8 mouse cellular contexts compared by ENCODE assay signal in the genomic region with DNA sequence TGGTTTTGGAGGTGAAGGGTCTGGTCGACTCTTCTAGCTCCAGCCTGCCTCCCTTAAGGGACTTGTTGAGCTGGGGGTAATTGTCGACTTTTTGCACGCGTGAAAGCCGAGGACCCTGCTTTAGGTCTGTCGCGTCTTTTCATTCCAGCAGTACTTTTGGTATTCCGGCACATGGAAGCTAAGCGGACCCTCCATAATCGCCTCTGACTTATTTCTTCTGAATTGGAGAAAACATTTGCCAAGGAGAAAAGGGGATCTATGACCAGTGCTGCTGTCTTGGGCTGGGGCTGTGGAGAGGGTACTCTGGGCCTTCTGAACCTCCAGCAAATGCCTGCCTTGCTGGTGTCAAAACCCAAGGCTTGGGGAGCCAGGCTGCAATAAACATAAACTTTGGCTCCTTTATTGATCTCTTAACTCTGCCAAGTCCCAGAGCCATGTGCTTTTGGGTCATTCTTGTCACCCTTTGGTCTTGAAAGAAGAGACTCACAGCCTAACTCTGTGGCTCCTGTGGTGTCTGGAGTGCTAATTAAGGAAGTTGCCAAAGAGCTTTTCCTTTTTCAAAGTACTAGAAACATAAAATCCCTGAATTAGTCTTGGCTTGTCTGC. TPM values are rescaled to one million over a fixed set of nuclear protein-coding genes. Genes with fewer than 3 reads are reported as not detected.
DNase-seq lines count a peak whose midpoint lies in the region; ATAC-seq and TF ChIP-seq lines count a peak whose summit lies in the region.

No protein-coding gene starts in this region.

- H3K4me2 ChIP-seq in embryonic facial prominence, embryonic 13.5 days = peak overlapping the region; percentile 71
- peak overlapping the region; percentile 69 for H3K4me2 ChIP-seq in midbrain, embryonic 12.5 days (replicated peaks)

- no peaks in the 10 kb centered on the region for H3K36me3 ChIP-seq in spleen, adult 2 months (ENCODE audit: control insufficient read depth, insufficient read depth, low read length)
- peaks cover 4% of the 10 kb centered on the region; the same call in 1 of the 2 replicates for H3K36me3 ChIP-seq in embryonic facial prominence, embryonic 13.5 days
- H3K36me3 ChIP-seq in midbrain, embryonic 12.5 days = no peaks in the 10 kb centered on the region

- peak overlapping the region; percentile 92 for H3K27ac ChIP-seq in spleen, adult 2 months (ENCODE audit: insufficient read depth, low read length)
- peak overlapping the region; percentile 92 for H3K27ac ChIP-seq in embryonic facial prominence, embryonic 13.5 days
- H3K27ac ChIP-seq in midbrain, embryonic 12.5 days (replicated peaks) = peak overlapping the region; percentile 92

- no peak for DNase-seq in spleen, adult 2 months (ENCODE audit: low read depth in 1 of 2, low spot score in 2 of 2)
- DNase-seq in spleen, adult 18-20 months = no peak
- DNase-seq in induced T-regulatory cell, adult 2 months (ENCODE audit: low read depth) = peak; percentile 42
- DNase-seq in urinary bladder, postnatal 25 days (ENCODE audit: low spot score) = no peak
- DNase-seq in adrenal gland, adult 18-20 months (ENCODE audit: low spot score in 2 of 2) = no peak

- H3K4me1 ChIP-seq in spleen, adult 2 months (ENCODE audit: control insufficient read depth, insufficient read depth, insufficient read length) = peaks cover 18% of the 10 kb centered on the region; the same call in 1 of the 2 replicates
- H3K4me1 ChIP-seq in embryonic facial prominence, embryonic 13.5 days = peaks cover 14% of the 10 kb centered on the region
- peaks cover 11% of the 10 kb centered on the region for H3K4me1 ChIP-seq in midbrain, embryonic 12.5 days

- H3K9me3 ChIP-seq in embryonic facial prominence, embryonic 13.5 days = no peaks in the 10 kb centered on the region
- H3K9me3 ChIP-seq in midbrain, embryonic 12.5 days = no peaks in the 10 kb centered on the region

- peak overlapping the region; percentile 92 for H3K4me3 ChIP-seq in spleen, adult 2 months (ENCODE audit: extremely low read depth, insufficient read depth, insufficient read length)
- H3K4me3 ChIP-seq in embryonic facial prominence, embryonic 13.5 days = peak overlapping the region; percentile 74
- peak overlapping the region; percentile 86 for H3K4me3 ChIP-seq in midbrain, embryonic 12.5 days

- TF ChIP-seq POLR2A in spleen, adult 2 months (IDR thresholded peaks at IDR 0.05; ENCODE audit: low read depth, low read length) = no peak

- no peak for ATAC-seq in embryonic facial prominence, embryonic 13.5 days (ENCODE audit: insufficient number of reproducible peaks, insufficient read depth, low FRiP score, low TSS enrichment, low read depth)
- ATAC-seq in midbrain, embryonic 12.5 days (ENCODE audit: low FRiP score, low read depth) = no peak
- no peak for ATAC-seq in frontal cortex, adult (ENCODE audit: low TSS enrichment)

- TF ChIP-seq CTCF in spleen, adult 2 months (IDR thresholded peaks at IDR 0.05; ENCODE audit: extremely low read depth, insufficient read depth, insufficient read length, insufficient replicate concordance) = no peak

- H3K27me3 ChIP-seq in spleen, adult 2 months (ENCODE audit: control insufficient read depth, insufficient read depth, low read length) = no peaks in the 10 kb centered on the region
- no peaks in the 10 kb centered on the region for H3K27me3 ChIP-seq in embryonic facial prominence, embryonic 13.5 days
- H3K27me3 ChIP-seq in midbrain, embryonic 12.5 days = no peaks in the 10 kb centered on the region

- H3K9ac ChIP-seq in embryonic facial prominence, embryonic 13.5 days = peak overlapping the region; percentile 82
- peak overlapping the region; percentile 84 for H3K9ac ChIP-seq in midbrain, embryonic 12.5 days (replicated peaks)

- 6% methylated on average over 10 of the region's 10 CpGs for WGBS in spleen, adult 2 months
- 4% methylated on average over 10 of the region's 10 CpGs for WGBS in embryonic facial prominence, embryonic 13.5 days
- 6% methylated on average over 10 of the region's 10 CpGs for WGBS in midbrain, embryonic 12.5 days

RNA-seq across cellular contexts. Expression of a gene that starts 0.7 kb away (rescaled TPM):
- not detected in 2 replicates for polyA plus RNA-seq in spleen, adult 2 months (2012; rRNA removed)
- polyA plus RNA-seq in embryonic facial prominence, embryonic 13.5 days (2015; fragmentation: Nextera tagmentation; extraction: Ambion mirVana) = 2.1 TPM in 1 of 2 replicates, not detected in the other
- 2.6 and 3.3 TPM in 2 replicates for polyA plus RNA-seq in midbrain, embryonic 12.5 days (2016; fragmentation: Nextera tagmentation; extraction: Ambion mirVana)
- total RNA-seq in adrenal gland, adult 18-20 months (2021) = 1 to 10 TPM; 1.1 to 1.4 TPM

RNA-seq across cellular contexts. Expression of a gene that starts 0.8 kb away (rescaled TPM):
- 3.1 and 3.5 TPM in 2 replicates for polyA plus RNA-seq in spleen, adult 2 months (2012; rRNA removed)
- polyA plus RNA-seq in embryonic facial prominence, embryonic 13.5 days (2015; fragmentation: Nextera tagmentation; extraction: Ambion mirVana) = 5.7 and 6.0 TPM in 2 replicates
- 12.7 and 13.5 TPM in 2 replicates for polyA plus RNA-seq in midbrain, embryonic 12.5 days (2016; fragmentation: Nextera tagmentation; extraction: Ambion mirVana)
- total RNA-seq in adrenal gland, adult 18-20 months (2021) = 10 to 100 TPM; 15.1 to 25.1 TPM

RNA-seq across cellular contexts. Expression of a gene that starts 13.0 kb away (rescaled TPM):
- 63.8 and 73.2 TPM in 2 replicates for polyA plus RNA-seq in spleen, adult 2 months (2012; rRNA removed)
- 55.4 and 57.6 TPM in 2 replicates for polyA plus RNA-seq in embryonic facial prominence, embryonic 13.5 days (2015; fragmentation: Nextera tagmentation; extraction: Ambion mirVana)
- 66.0 and 70.2 TPM in 2 replicates for polyA plus RNA-seq in midbrain, embryonic 12.5 days (2016; fragmentation: Nextera tagmentation; extraction: Ambion mirVana)
- 10 to 100 TPM; 63.9 to 94.4 TPM for total RNA-seq in adrenal gland, adult 18-20 months (2021)

RNA-seq across cellular contexts. Expression of a gene that starts 23.3 kb away (rescaled TPM):
- polyA plus RNA-seq in spleen, adult 2 months (2012; rRNA removed) = 8.2 and 8.3 TPM in 2 replicates
- 6.0 and 8.3 TPM in 2 replicates for polyA plus RNA-seq in embryonic facial prominence, embryonic 13.5 days (2015; fragmentation: Nextera tagmentation; extraction: Ambion mirVana)
- polyA plus RNA-seq in midbrain, embryonic 12.5 days (2016; fragmentation: Nextera tagmentation; extraction: Ambion mirVana) = 5.7 and 7.5 TPM in 2 replicates
- total RNA-seq in adrenal gland, adult 18-20 months (2021) = 1 to 10 TPM; 3.7 to 3.8 TPM

RNA-seq across cellular contexts. Expression of a gene that starts 23.4 kb away (rescaled TPM):
- polyA plus RNA-seq in spleen, adult 2 months (2012; rRNA removed) = 9.4 and 9.5 TPM in 2 replicates
- polyA plus RNA-seq in embryonic facial prominence, embryonic 13.5 days (2015; fragmentation: Nextera tagmentation; extraction: Ambion mirVana) = 39.7 and 41.9 TPM in 2 replicates
- polyA plus RNA-seq in midbrain, embryonic 12.5 days (2016; fragmentation: Nextera tagmentation; extraction: Ambion mirVana) = 24.9 and 25.8 TPM in 2 replicates
- 10 to 100 TPM; 12.0 to 16.4 TPM for total RNA-seq in adrenal gland, adult 18-20 months (2021)
